Mouse (Mus musculus) limb, embryonic 10.5 days (tissue): ENCODE measurements at regions not wholly inside any gene's neighbourhood (a gene's known extent, or its start where the extent isn't known, plus 50 kb on each side); places are given as distances from the start of the nearest gene placed in this dataset.
"Not testable (repeated sequence)": the region's sequence is repeated elsewhere in the genome, so short reads cannot be mapped to it uniquely, and the experiment has no call there.

Experiments
- DNase-seq: peaks from one replicate; pipeline ENCODE4 v3.0.0-alpha.2; 2017; ENCODE audit warnings: low spot score
- H3K27ac ChIP-seq: fragments of 300-500 bp; sonication (generic); 2 replicates; pipeline ENCODE4 v1.5.1; 2016; ENCODE audit warnings: mild to moderate bottlenecking
- H3K27me3 ChIP-seq: fragments of 300-500 bp; sonication (generic); 2 replicates; pipeline ENCODE4 v1.6.1; 2016; ENCODE audit warnings: low read depth, mild to moderate bottlenecking; ENCODE audit not compliant: poor library complexity, severe bottlenecking
- H3K36me3 ChIP-seq: fragments of 300-500 bp; sonication (generic); 2 replicates; pipeline ENCODE4 v1.6.1; 2016; ENCODE audit warnings: mild to moderate bottlenecking, moderate library complexity
- H3K4me1 ChIP-seq: fragments of 300-500 bp; sonication (generic); 2 replicates; pipeline ENCODE4 v1.6.1; 2016
- H3K4me3 ChIP-seq: fragments of 300-500 bp; sonication (generic); 2 replicates; pipeline ENCODE4 v1.5.1; 2016; ENCODE audit warnings: mild to moderate bottlenecking, moderate library complexity
- H3K9me3 ChIP-seq: fragments of 300-500 bp; sonication (generic); replicated peaks from 2 replicates; pipeline ENCODE4 v1.6.1; 2016; ENCODE audit warnings: mild to moderate bottlenecking
- WGBS: fragments of 180-500 bp; shearing (Covaris S2); methylation state at CpG from one replicate; pipeline ENCODE4 v1.1.7; 2016; 5-methylcytosine and 5-hydroxymethylcytosine counted together

DNA sequence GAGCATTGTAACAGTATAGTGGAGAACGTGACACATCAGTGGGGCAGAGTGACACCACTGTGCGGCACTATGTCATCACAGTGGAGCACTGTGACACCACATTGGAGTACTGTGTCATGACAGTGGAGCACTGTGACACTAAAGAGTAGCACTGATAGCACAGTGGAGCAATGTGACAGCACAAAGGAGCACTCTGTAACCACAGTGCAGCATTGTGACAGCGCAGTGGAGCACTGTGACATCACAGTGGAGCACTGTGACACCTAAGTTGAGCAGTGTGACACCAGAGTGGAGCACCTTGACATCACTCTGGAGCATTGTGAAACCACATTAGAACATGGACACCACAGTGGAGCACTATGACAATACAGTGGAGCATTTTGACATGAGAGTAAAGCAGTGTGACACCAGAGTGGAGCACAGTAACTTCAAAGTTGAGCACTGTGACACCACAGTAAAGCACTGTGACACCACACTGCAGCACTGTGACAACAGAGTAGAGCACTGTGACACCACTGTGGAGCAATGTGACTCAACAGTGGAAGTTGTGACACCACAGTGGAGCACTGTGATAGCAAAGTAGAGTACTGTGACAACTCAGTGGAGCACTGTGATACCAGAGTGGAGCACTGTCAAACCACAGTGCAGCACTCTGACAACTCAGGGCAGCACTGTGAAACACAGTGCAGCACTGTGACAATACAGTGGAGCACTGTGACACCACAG is 77.5 kb upstream of the Scaf8 start:
- 46% methylated on average over 3 of the region's 3 CpGs for WGBS
- H3K4me1 ChIP-seq: no peaks in the 10 kb centered on the region
- H3K9me3 ChIP-seq: peaks cover 28% of the 10 kb centered on the region
- no peaks in the 10 kb centered on the region for H3K36me3 ChIP-seq
- no peak for DNase-seq
- H3K4me3 ChIP-seq: no peak overlapping the region
- H3K27ac ChIP-seq: no peak overlapping the region
- H3K27me3 ChIP-seq: no peaks in the 10 kb centered on the region

DNA sequence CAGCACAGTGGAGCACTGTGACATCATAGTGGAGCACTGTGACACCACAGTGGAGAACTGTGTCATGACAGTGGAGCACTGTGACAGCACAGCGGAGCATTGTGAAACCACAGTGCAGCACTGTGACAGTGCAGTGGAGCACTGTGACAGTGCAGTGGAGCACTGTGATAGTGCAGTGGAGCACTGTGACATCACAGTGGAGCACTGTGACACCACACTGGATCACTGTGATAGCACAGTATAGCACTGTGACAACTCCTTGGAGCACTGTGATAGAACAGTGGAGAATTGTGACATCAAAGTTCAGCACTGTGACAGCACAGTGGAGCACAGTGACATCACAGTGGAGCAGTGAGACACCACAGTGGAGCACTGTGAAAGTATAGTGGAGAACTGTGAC is 76.7 kb upstream of the Scaf8 start:
- H3K4me1 ChIP-seq: no peaks in the 10 kb centered on the region
- DNase-seq: no peak
- H3K9me3 ChIP-seq: peaks cover 21% of the 10 kb centered on the region
- no peak overlapping the region for H3K4me3 ChIP-seq
- no peaks in the 10 kb centered on the region for H3K27me3 ChIP-seq
- WGBS: 90% methylated on average over 1 of the region's 1 CpGs
- H3K27ac ChIP-seq: no peak overlapping the region
- H3K36me3 ChIP-seq: no peaks in the 10 kb centered on the region

DNA sequence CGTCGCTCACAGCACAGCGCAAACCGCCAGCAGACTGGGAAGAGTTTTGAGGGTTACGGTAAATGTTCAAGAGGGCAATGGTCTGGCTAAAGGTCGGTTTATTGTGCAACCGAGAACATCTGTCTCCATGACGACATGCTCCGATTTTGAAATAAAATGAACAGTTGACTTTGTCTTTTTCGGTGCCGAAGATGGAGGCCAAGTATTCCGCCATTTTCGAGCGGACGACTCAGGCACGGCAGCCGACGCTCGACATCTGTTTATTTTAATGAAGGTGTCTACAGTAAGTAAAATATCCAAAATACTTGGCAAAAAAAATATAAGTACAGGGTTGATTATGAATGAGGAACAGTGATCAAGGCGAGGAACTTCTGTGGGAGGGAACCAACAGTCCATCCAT is 70.3 kb upstream of the Scaf8 start:
- H3K9me3 ChIP-seq, H3K4me3 ChIP-seq, DNase-seq, H3K27ac ChIP-seq, H3K36me3 ChIP-seq, H3K27me3 ChIP-seq, H3K4me1 ChIP-seq: not testable (repeated sequence)
- 88% methylated on average over 20 of the region's 20 CpGs for WGBS

DNA sequence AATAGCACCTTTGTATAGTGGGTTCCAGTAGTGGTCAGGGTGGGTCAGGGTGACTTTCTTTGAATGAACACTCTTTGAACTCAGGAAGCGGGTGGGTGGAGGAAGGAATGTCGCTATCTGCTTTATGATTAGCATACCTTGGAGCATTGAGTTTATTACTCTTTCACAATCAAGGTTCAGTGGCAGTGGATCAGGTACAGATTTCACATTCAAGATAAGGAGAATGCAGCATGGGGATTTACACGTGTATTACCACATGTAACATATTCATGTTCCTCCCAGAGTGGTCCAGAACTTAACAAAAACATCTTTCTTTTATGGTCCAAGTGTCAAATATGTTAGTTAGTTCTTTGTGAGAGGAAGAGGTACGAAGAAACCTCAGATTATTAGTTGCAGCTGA is 60.9 kb upstream of the Scaf8 start:
- H3K27ac ChIP-seq, H3K4me3 ChIP-seq, H3K9me3 ChIP-seq, DNase-seq, H3K36me3 ChIP-seq, H3K4me1 ChIP-seq, H3K27me3 ChIP-seq: not testable (repeated sequence)
- 86% methylated on average over 4 of the region's 4 CpGs for WGBS

DNA sequence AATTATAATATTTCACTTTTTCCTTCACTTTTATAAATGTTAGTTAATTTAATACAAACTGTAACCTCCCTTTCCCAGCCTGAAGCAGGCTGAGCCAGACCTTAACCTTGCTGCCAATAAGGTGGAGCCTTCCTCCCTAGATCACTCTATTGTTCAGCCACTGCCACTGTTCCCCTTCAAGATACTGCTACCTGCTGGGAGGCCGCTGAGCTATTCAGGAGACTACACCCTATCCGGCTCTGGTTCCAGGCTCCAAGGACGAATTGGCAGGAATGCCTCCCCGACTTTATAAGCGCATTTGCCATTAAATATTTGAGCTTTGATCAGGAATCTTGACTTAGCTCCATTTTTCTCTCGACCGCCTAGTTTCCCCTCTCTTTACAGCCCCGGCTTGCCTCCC is 59.9 kb upstream of the Scaf8 start:
- not testable (repeated sequence) for H3K4me1 ChIP-seq, H3K9me3 ChIP-seq, H3K4me3 ChIP-seq, H3K27ac ChIP-seq, H3K36me3 ChIP-seq, DNase-seq, H3K27me3 ChIP-seq
- 42% methylated on average over 8 of the region's 8 CpGs for WGBS

DNA sequence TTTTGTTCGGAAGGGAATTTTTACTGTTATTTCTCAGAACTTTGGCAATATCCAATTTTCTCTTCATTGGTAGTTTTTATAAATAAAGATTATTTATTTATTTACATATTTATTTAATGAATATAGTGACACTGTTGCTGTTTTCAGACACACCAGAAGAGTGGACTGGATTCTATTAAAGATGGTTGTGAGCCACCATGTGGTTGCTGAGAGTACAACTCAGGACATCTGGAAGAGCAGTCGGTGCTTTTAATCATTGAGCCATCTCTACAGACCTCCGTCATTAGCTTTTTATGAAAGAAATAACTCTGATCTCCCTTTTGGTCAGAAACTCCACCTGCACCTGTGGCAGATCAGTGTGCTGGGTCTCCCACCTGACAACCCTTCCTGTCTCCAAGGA is 59.4 kb upstream of the Scaf8 start:
- not testable (repeated sequence) for H3K9me3 ChIP-seq, H3K27me3 ChIP-seq, DNase-seq, H3K36me3 ChIP-seq, H3K4me1 ChIP-seq, H3K4me3 ChIP-seq, H3K27ac ChIP-seq
- 80% methylated on average over 3 of the region's 3 CpGs for WGBS

DNA sequence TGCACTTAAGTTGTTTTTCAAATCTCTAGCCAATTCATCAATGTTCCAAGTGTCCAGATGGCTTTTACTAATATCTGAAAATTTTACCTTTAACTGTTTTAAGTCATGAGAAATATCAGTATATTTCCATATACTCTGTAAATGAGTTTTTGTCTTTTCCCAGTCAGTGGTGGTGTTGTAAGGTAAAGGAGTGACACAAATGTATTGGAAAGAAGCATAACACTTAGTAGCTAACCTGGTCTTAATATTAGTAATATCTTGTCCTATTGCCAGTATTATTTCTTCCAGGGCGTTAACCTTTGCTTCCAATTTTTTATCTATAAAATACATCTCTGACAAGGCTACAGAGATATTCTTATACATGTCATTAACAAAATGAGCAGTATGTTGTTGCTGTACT is 51.4 kb upstream of the Scaf8 start:
- H3K4me3 ChIP-seq, DNase-seq: not testable (repeated sequence)
- 89% methylated on average over 1 of the region's 1 CpGs for WGBS

More for the DNA sequence above, 51.4 kb upstream of the Scaf8 start:
- H3K27ac ChIP-seq, H3K36me3 ChIP-seq, H3K9me3 ChIP-seq, H3K27me3 ChIP-seq, H3K4me1 ChIP-seq: not testable (repeated sequence)
